Mouse (Mus musculus) lung, postnatal 0 days (tissue): ENCODE data around the gene Riox1. TPM values are rescaled to one million over a fixed set of nuclear protein-coding genes. Genes with fewer than 3 reads are reported as not detected.
"Not testable (repeated sequence)": the region's sequence is repeated elsewhere in the genome, so short reads cannot be mapped to it uniquely, and the experiment has no call there.

Experiments
- ATAC-seq: fragments of 200-750 bp; cut with Nextera tagmentation; 2 replicates; pipeline ENCODE4 v1.8.0; 2017; ENCODE audit warnings: moderate library complexity
- DNase-seq: peaks from one replicate; pipeline ENCODE4 v3.0.0-alpha.2; 2016; ENCODE audit warnings: low spot score
- H3K27ac ChIP-seq: fragments of 300-500 bp; sonication (generic); 2 replicates; pipeline ENCODE4 v1.5.1; 2014; ENCODE audit warnings: antibody characterized with exemption, mild to moderate bottlenecking, low read length, mixed read lengths
- H3K27me3 ChIP-seq: fragments of 300-500 bp; sonication (generic); replicated peaks from 2 replicates; pipeline ENCODE4 v1.6.1; 2014; ENCODE audit warnings: low read length, mixed read lengths; ENCODE audit not compliant: insufficient read depth
- H3K36me3 ChIP-seq: fragments of 300-500 bp; sonication (generic); 2 replicates; pipeline ENCODE4 v1.6.1; 2014; ENCODE audit warnings: low read length, mixed read lengths; ENCODE audit not compliant: insufficient read depth
- H3K4me1 ChIP-seq: fragments of 300-500 bp; sonication (generic); 2 replicates; pipeline ENCODE4 v1.6.1; 2014; ENCODE audit warnings: antibody characterized with exemption, low read depth, low read length, mixed read lengths; ENCODE audit not compliant: insufficient read depth
- H3K4me2 ChIP-seq: fragments of 300-500 bp; sonication (generic); replicated peaks from 2 replicates; pipeline ENCODE4 v1.6.1; 2014; ENCODE audit warnings: low read depth, mild to moderate bottlenecking, low read length, moderate library complexity, mixed read lengths
- H3K4me3 ChIP-seq: fragments of 300-500 bp; sonication (generic); 2 replicates; pipeline ENCODE4 v1.5.1; 2014; ENCODE audit warnings: low read depth, low read length
- H3K9ac ChIP-seq: fragments of 300-500 bp; sonication (generic); replicated peaks from 2 replicates; pipeline ENCODE4 v1.6.1; 2014; ENCODE audit warnings: low read depth, mild to moderate bottlenecking
- H3K9me3 ChIP-seq: fragments of 300-500 bp; sonication (generic); 2 replicates; pipeline ENCODE4 v1.6.1; 2016; ENCODE audit warnings: low read length, mixed read lengths
- CTCF ChIP-seq: IDR thresholded peaks from 2 replicates; pipeline ENCODE4 v1.5.1; 2016; ENCODE audit warnings: antibody characterized with exemption, mild to moderate bottlenecking
- EP300 ChIP-seq: IDR thresholded peaks from 2 replicates; pipeline ENCODE4 v1.6.1; 2016; ENCODE audit warnings: antibody characterized with exemption, mild to moderate bottlenecking, control low read depth
- WGBS: fragments of 180-500 bp; shearing (Covaris S2); extraction: QIAGEN DNeasy Blood & Tissue Kit; methylation state at CpG from one replicate; pipeline ENCODE4 v1.1.7; 2014; 5-methylcytosine and 5-hydroxymethylcytosine counted together
- polyA plus RNA-seq: library from polyadenylated mRNA; unstranded; fragments of >200 nt; fragmentation: Nextera tagmentation; extraction: Ambion mirVana; gene quantifications from 2 replicates; pipeline ENCODE4 v1.2.1, GENCODE M21; 2015

Riox1 gene
- polyA plus RNA-seq, 1 experiment from 2014 or later, result 11.7 TPM

- Histone ChIP-seq H3K4me2 (no peak overlapping the region), H3K36me3 (no peaks in the 10 kb centered on the region), H3K4me1 (no peaks in the 10 kb centered on the region), H3K9ac (no peak overlapping the region), H3K27me3 (no peaks in the 10 kb centered on the region), H3K9me3 (no peaks in the 10 kb centered on the region), H3K27ac (no peak overlapping the region), H3K4me3 (no peak overlapping the region)
- TF ChIP-seq EP300 (no peak), CTCF (no peak)
- WGBS, result 40% methylated on average over 11 of the region's 11 CpGs
- ATAC-seq (no peak), DNase-seq (peak; percentile 47)
Measured at GRCm38 (mm10) chr12:83998341-83999107, 48.1 kb downstream of the Riox1 start.

- H3K4me2 ChIP-seq, H3K27ac ChIP-seq, H3K4me3 ChIP-seq, H3K9me3 ChIP-seq, H3K9ac ChIP-seq, H3K27me3 ChIP-seq, H3K4me1 ChIP-seq, H3K36me3 ChIP-seq: not testable (repeated sequence)
- WGBS, result 33% methylated on average over 8 of the region's 8 CpGs
- peak; percentile 83 for DNase-seq
- ATAC-seq, result peak; percentile 88
Measured at GRCm38 (mm10) chr12:83999237-83999636, 48.8 kb downstream of the Riox1 start.

GRCm38 (mm10) chr12:84000418-84000817 is 50.0 kb downstream of the Riox1 start:
- Histone ChIP-seq H3K4me2 (no peak overlapping the region), H3K4me3 (no peak overlapping the region), H3K4me1 (no peaks in the 10 kb centered on the region), H3K27me3 (no peaks in the 10 kb centered on the region), H3K27ac (no peak overlapping the region), H3K36me3 (no peaks in the 10 kb centered on the region), H3K9ac (no peak overlapping the region), H3K9me3 (no peaks in the 10 kb centered on the region)
- DNase-seq (no peak), ATAC-seq (peak; percentile 16; the same call in 1 of the 2 replicates)
- TF ChIP-seq EP300, result no peak
- TF ChIP-seq CTCF, result no peak
- WGBS, result 28% methylated on average over 3 of the region's 3 CpGs

Other genes with a start within 250 kb of the Riox1 start
- 0.29 and 0.30 TPM in 2 replicates for gene Papln, start 187.0 kb upstream of the Riox1 start, polyA plus RNA-seq
- 52.6 and 57.8 TPM in 2 replicates for gene Numb, start 28.7 kb upstream of the Riox1 start, polyA plus RNA-seq
- gene Heatr4, start 34.2 kb downstream of the Riox1 start, polyA plus RNA-seq, result not detected in 2 replicates
- 79.7 and 99.8 TPM in 2 replicates for gene Acot2, start 37.3 kb downstream of the Riox1 start, polyA plus RNA-seq
- 164 and 195 TPM in 2 replicates for gene Acot1, start 58.9 kb downstream of the Riox1 start, polyA plus RNA-seq
- gene Acot4, start 87.8 kb downstream of the Riox1 start, polyA plus RNA-seq, result 0.12 and 0.13 TPM in 2 replicates
- not detected in 2 replicates for gene Gm49366, start 88.3 kb downstream of the Riox1 start, polyA plus RNA-seq
- not detected in 2 replicates for gene Acot3, start 101.5 kb downstream of the Riox1 start, polyA plus RNA-seq
- gene Acot5, start 118.7 kb downstream of the Riox1 start, polyA plus RNA-seq, result not detected in 2 replicates
- 1.1 and 1.3 TPM in 2 replicates for gene Acot6, start 150.0 kb downstream of the Riox1 start, polyA plus RNA-seq
- gene Dnal1, start 163.8 kb downstream of the Riox1 start, polyA plus RNA-seq, result 3.1 and 4.5 TPM in 2 replicates
- 1.9 and 2.9 TPM in 2 replicates for gene Pnma1, start 197.9 kb downstream of the Riox1 start, polyA plus RNA-seq